Mouse (Mus musculus): ENCODE data around the gene Gfi1. TPM values are rescaled to one million over a fixed set of nuclear protein-coding genes. Genes with fewer than 3 reads are reported as not detected.

Gene Gfi1
- polyA plus RNA-seq, 1 experiment from 2014 or later: not detected

GRCm38 (mm10) chr5:107700873-107701272 is 25.0 kb downstream of the Gfi1 start:
- Histone ChIP-seq H3K27me3 (ENCODE audit: control insufficient read depth, insufficient read depth, low read length) (no peaks in the 10 kb centered on the region), H3K27ac (replicated peaks; ENCODE audit: low read depth, low read length) (no peak overlapping the region), H3K4me1 (ENCODE audit: control insufficient read depth, insufficient read depth, low read length) (no peaks in the 10 kb centered on the region), H3K4me2 (ENCODE audit: low read length) (no peak overlapping the region), H3K9ac (replicated peaks; ENCODE audit: low read length) (no peak overlapping the region), H3K36me3 (ENCODE audit: control insufficient read depth, insufficient read depth, low read length) (no peaks in the 10 kb centered on the region), H3K4me3 (replicated peaks; ENCODE audit: low read depth, low read length) (no peak overlapping the region), H3K9me3 (ENCODE audit: control insufficient read depth, low read length) (no peaks in the 10 kb centered on the region)
- DNase-seq: no peak
- ATAC-seq (ENCODE audit: low FRiP score, low TSS enrichment): no peak
- 94% methylated on average over 10 of the region's 10 CpGs for WGBS

DNA sequence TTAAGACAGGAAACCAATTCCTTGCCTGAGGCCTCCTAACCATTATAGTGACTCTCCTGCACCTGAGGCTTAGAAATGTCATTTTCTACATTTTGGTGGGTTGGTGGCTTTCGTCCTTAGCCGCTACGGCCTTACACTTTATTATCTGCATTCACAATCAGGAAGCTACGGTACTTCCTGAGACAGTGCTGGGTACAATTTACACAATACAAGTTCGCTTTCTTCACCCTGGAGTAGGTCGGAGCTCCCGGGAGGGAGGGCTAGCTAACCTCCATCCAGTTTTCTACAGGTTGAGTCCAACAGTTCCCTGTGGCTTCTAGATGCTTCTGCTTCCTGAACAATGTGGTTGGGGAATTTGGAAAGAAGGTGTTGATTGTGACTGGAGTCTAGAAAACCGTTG is 26.9 kb downstream of the Gfi1 start:
- Histone ChIP-seq H3K9me3 (ENCODE audit: control insufficient read depth, low read length) (no peaks in the 10 kb centered on the region), H3K27ac (replicated peaks; ENCODE audit: low read depth, low read length) (no peak overlapping the region), H3K9ac (replicated peaks; ENCODE audit: low read length) (no peak overlapping the region), H3K4me2 (ENCODE audit: low read length) (no peak overlapping the region), H3K4me3 (replicated peaks; ENCODE audit: low read depth, low read length) (no peak overlapping the region), H3K4me1 (ENCODE audit: control insufficient read depth, insufficient read depth, low read length) (no peaks in the 10 kb centered on the region), H3K27me3 (ENCODE audit: control insufficient read depth, insufficient read depth, low read length) (no peaks in the 10 kb centered on the region), H3K36me3 (ENCODE audit: control insufficient read depth, insufficient read depth, low read length) (no peaks in the 10 kb centered on the region)
- 88% methylated on average over 8 of the region's 8 CpGs for WGBS
- no peak for ATAC-seq (ENCODE audit: low FRiP score, low TSS enrichment)
- no peak for DNase-seq

GRCm38 (mm10) chr5:107695019-107695418 is 30.8 kb downstream of the Gfi1 start:
- H3K4me2 ChIP-seq (ENCODE audit: low read length): no peak overlapping the region
- H3K9ac ChIP-seq (replicated peaks; ENCODE audit: low read length): no peak overlapping the region
- H3K27ac ChIP-seq (replicated peaks; ENCODE audit: low read depth, low read length): no peak overlapping the region
- ATAC-seq (ENCODE audit: low FRiP score, low TSS enrichment) (no peak), DNase-seq (no peak)
- no peaks in the 10 kb centered on the region for H3K36me3 ChIP-seq (ENCODE audit: control insufficient read depth, insufficient read depth, low read length)
- H3K4me1 ChIP-seq (ENCODE audit: control insufficient read depth, insufficient read depth, low read length): no peaks in the 10 kb centered on the region
- H3K27me3 ChIP-seq (ENCODE audit: control insufficient read depth, insufficient read depth, low read length): no peaks in the 10 kb centered on the region
- H3K4me3 ChIP-seq (replicated peaks; ENCODE audit: low read depth, low read length): no peak overlapping the region
- WGBS: 79% methylated on average over 3 of the region's 3 CpGs
- H3K9me3 ChIP-seq (ENCODE audit: control insufficient read depth, low read length): no peaks in the 10 kb centered on the region

DNA sequence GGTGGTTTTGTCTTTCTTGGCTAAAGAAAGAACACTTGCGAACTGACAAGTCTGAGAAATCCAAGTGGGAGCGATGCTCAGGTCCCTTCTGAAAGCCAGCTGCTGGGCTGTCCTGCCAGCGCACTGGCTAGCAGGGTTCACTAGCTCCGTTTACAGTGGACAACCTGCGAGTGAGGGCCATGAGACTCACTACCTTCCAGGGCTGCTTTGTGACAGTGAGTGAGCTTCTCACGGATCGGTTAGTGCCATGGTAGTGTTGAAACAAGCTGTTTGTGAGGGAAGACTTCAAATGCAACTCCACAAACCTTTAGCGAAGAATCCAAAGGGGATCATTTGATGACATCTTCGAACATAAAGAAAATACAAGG is 37.4 kb downstream of the Gfi1 start:
- peak overlapping the region; percentile 16; the same call in 1 of the 2 replicates for H3K27ac ChIP-seq (replicated peaks; ENCODE audit: low read depth, low read length)
- H3K27me3 ChIP-seq (ENCODE audit: control insufficient read depth, insufficient read depth, low read length): no peaks in the 10 kb centered on the region
- no peaks in the 10 kb centered on the region for H3K9me3 ChIP-seq (ENCODE audit: control insufficient read depth, low read length)
- 27% methylated on average over 9 of the region's 9 CpGs for WGBS
- no peaks in the 10 kb centered on the region; the same call in 1 of the 2 replicates for H3K4me1 ChIP-seq (ENCODE audit: control insufficient read depth, insufficient read depth, low read length)
- DNase-seq: no peak
- peak overlapping the region; percentile 53 for H3K4me3 ChIP-seq (replicated peaks; ENCODE audit: low read depth, low read length)
- H3K9ac ChIP-seq (replicated peaks; ENCODE audit: low read length): peak overlapping the region; percentile 59
- no peak for ATAC-seq (ENCODE audit: low FRiP score, low TSS enrichment)
- peak overlapping the region; percentile 62 for H3K4me2 ChIP-seq (ENCODE audit: low read length)
- H3K36me3 ChIP-seq (ENCODE audit: control insufficient read depth, insufficient read depth, low read length): no peaks in the 10 kb centered on the region

GRCm38 (mm10) chr5:107687592-107688498 is 38.0 kb downstream of the Gfi1 start:
- H3K27ac ChIP-seq (replicated peaks; ENCODE audit: low read depth, low read length): peak overlapping the region; percentile 16; the same call in 1 of the 2 replicates
- no peaks in the 10 kb centered on the region for H3K36me3 ChIP-seq (ENCODE audit: control insufficient read depth, insufficient read depth, low read length)
- no peaks in the 10 kb centered on the region for H3K9me3 ChIP-seq (ENCODE audit: control insufficient read depth, low read length)
- H3K27me3 ChIP-seq (ENCODE audit: control insufficient read depth, insufficient read depth, low read length): no peaks in the 10 kb centered on the region
- WGBS: 16% methylated on average over 46 of the region's 46 CpGs
- peak overlapping the region; percentile 53 for H3K4me3 ChIP-seq (replicated peaks; ENCODE audit: low read depth, low read length)
- H3K4me2 ChIP-seq (ENCODE audit: low read length): peak overlapping the region; percentile 62
- H3K9ac ChIP-seq (replicated peaks; ENCODE audit: low read length): peak overlapping the region; percentile 59
- ATAC-seq (ENCODE audit: low FRiP score, low TSS enrichment): peak; percentile 93
- H3K4me1 ChIP-seq (ENCODE audit: control insufficient read depth, insufficient read depth, low read length): no peaks in the 10 kb centered on the region; the same call in 1 of the 2 replicates
- peak; percentile 92 for DNase-seq

DNA sequence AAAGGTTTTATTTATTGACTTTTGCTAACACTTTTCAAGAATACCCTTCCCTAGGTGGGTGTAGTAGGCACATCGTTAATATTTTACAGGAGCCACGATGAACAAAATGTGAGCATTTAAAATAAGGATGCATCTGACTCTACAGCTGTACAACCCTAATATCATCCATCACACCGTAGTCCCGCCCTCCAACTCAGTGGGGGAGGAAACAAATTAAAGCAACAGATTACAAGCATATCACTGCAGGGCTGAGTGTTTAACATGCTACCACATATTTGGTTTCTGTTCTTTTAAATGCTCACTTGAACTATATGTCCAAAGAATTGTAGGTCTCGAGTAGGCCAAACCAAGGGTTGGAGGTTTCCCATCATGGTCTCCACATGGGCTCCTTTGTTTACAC is 38.7 kb downstream of the Gfi1 start:
- no peak for ATAC-seq (ENCODE audit: low FRiP score, low TSS enrichment)
- no peak overlapping the region for H3K4me2 ChIP-seq (ENCODE audit: low read length)
- no peak overlapping the region for H3K4me3 ChIP-seq (replicated peaks; ENCODE audit: low read depth, low read length)
- no peak overlapping the region for H3K27ac ChIP-seq (replicated peaks; ENCODE audit: low read depth, low read length)
- DNase-seq: no peak
- no peaks in the 10 kb centered on the region for H3K9me3 ChIP-seq (ENCODE audit: control insufficient read depth, low read length)
- WGBS: 93% methylated on average over 5 of the region's 5 CpGs
- H3K27me3 ChIP-seq (ENCODE audit: control insufficient read depth, insufficient read depth, low read length): no peaks in the 10 kb centered on the region
- no peak overlapping the region for H3K9ac ChIP-seq (replicated peaks; ENCODE audit: low read length)
- no peaks in the 10 kb centered on the region; the same call in 1 of the 2 replicates for H3K4me1 ChIP-seq (ENCODE audit: control insufficient read depth, insufficient read depth, low read length)
- H3K36me3 ChIP-seq (ENCODE audit: control insufficient read depth, insufficient read depth, low read length): no peaks in the 10 kb centered on the region

DNA sequence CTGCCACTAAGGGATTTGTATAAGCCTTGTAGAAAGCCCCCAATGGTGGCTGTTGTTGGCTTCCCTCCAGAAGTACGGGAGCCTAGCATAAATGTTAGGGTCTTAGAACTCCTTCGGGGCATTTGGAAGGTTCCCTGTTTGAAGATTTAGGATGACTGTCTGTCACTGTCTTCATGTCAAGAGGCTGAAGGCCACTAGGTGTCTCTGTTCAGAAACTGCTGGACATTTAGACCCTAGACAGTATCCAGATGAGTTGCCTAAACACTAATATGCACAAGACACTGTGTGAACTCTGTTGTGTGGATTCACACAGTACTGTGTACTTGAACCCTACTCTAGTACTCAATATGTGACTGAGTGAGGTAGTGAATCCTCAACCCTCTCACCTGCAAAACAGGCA is 41.5 kb downstream of the Gfi1 start:
- H3K4me1 ChIP-seq (ENCODE audit: control insufficient read depth, insufficient read depth, low read length): no peaks in the 10 kb centered on the region; the same call in 1 of the 2 replicates
- H3K9me3 ChIP-seq (ENCODE audit: control insufficient read depth, low read length): no peaks in the 10 kb centered on the region
- no peak overlapping the region for H3K4me3 ChIP-seq (replicated peaks; ENCODE audit: low read depth, low read length)
- 86% methylated on average over 2 of the region's 2 CpGs for WGBS
- H3K27me3 ChIP-seq (ENCODE audit: control insufficient read depth, insufficient read depth, low read length): no peaks in the 10 kb centered on the region
- H3K27ac ChIP-seq (replicated peaks; ENCODE audit: low read depth, low read length): no peak overlapping the region
- no peak overlapping the region for H3K9ac ChIP-seq (replicated peaks; ENCODE audit: low read length)
- no peak overlapping the region for H3K4me2 ChIP-seq (ENCODE audit: low read length)
- H3K36me3 ChIP-seq (ENCODE audit: control insufficient read depth, insufficient read depth, low read length): no peaks in the 10 kb centered on the region
- ATAC-seq (ENCODE audit: low FRiP score, low TSS enrichment) (no peak), DNase-seq (peak; percentile 11)

GRCm38 (mm10) chr5:107681300-107681699 is 44.5 kb downstream of the Gfi1 start:
- Histone ChIP-seq H3K4me1 (ENCODE audit: control insufficient read depth, insufficient read depth, low read length) (no peaks in the 10 kb centered on the region), H3K4me3 (replicated peaks; ENCODE audit: low read depth, low read length) (no peak overlapping the region), H3K4me2 (ENCODE audit: low read length) (no peak overlapping the region), H3K36me3 (ENCODE audit: control insufficient read depth, insufficient read depth, low read length) (no peaks in the 10 kb centered on the region), H3K27ac (replicated peaks; ENCODE audit: low read depth, low read length) (no peak overlapping the region), H3K9ac (replicated peaks; ENCODE audit: low read length) (no peak overlapping the region), H3K9me3 (ENCODE audit: control insufficient read depth, low read length) (no peaks in the 10 kb centered on the region), H3K27me3 (ENCODE audit: control insufficient read depth, insufficient read depth, low read length) (no peaks in the 10 kb centered on the region)
- DNase-seq (no peak), ATAC-seq (ENCODE audit: low FRiP score, low TSS enrichment) (no peak)
- 89% methylated on average over 5 of the region's 5 CpGs for WGBS

GRCm38 (mm10) chr5:107678392-107678791 is 47.4 kb downstream of the Gfi1 start:
- no peaks in the 10 kb centered on the region for H3K4me1 ChIP-seq (ENCODE audit: control insufficient read depth, insufficient read depth, low read length)
- ATAC-seq (ENCODE audit: low FRiP score, low TSS enrichment): no peak
- WGBS: 73% methylated on average over 5 of the region's 5 CpGs

More at GRCm38 (mm10) chr5:107678392-107678791, 47.4 kb downstream of the Gfi1 start:
- H3K4me2 ChIP-seq (ENCODE audit: low read length): no peak overlapping the region
- H3K27ac ChIP-seq (replicated peaks; ENCODE audit: low read depth, low read length): no peak overlapping the region
- H3K9me3 ChIP-seq (ENCODE audit: control insufficient read depth, low read length): no peaks in the 10 kb centered on the region
- H3K9ac ChIP-seq (replicated peaks; ENCODE audit: low read length): no peak overlapping the region
- H3K27me3 ChIP-seq (ENCODE audit: control insufficient read depth, insufficient read depth, low read length): no peaks in the 10 kb centered on the region
- DNase-seq: no peak
- no peaks in the 10 kb centered on the region for H3K36me3 ChIP-seq (ENCODE audit: control insufficient read depth, insufficient read depth, low read length)
- H3K4me3 ChIP-seq (replicated peaks; ENCODE audit: low read depth, low read length): no peak overlapping the region
